ENCODE assay signal across 8 mouse cellular contexts in the genomic region with DNA sequence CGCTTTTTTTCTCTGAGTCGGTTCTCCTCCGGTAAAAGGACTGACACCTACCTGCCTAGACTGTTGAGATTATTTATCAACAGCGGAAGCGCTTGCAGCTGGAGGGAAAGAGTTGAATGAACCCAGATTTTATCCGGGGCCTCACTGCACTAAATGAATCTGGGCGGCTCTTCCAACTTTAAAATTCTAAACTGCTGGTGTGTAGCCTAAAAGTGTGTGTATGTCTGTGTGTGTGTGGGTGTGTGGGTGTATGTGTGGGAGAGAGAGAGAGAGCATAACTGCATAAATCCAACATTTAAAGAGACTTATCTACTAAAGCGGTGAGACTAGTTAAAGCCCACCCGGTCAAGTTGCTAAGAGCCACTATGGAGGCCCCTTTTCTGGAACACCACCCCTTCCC. TPM values are rescaled to one million over a fixed set of nuclear protein-coding genes. Genes with fewer than 3 reads are reported as not detected.
DNase-seq lines count a peak whose midpoint lies in the region; ATAC-seq and TF ChIP-seq lines count a peak whose summit lies in the region.

No protein-coding gene starts in this region.

- peaks cover 31% of the 10 kb centered on the region for H3K4me1 ChIP-seq in limb, embryonic 13.5 days
- H3K4me1 ChIP-seq in stomach, embryonic 14.5 days (ENCODE audit: control insufficient read depth, insufficient read depth, low read length), result peaks cover 20% of the 10 kb centered on the region

- H3K36me3 ChIP-seq in limb, embryonic 13.5 days, result peaks cover 16% of the 10 kb centered on the region; the same call in 1 of the 2 replicates
- H3K36me3 ChIP-seq in stomach, embryonic 14.5 days (ENCODE audit: control insufficient read depth, insufficient read depth, low read length), result peaks cover 4% of the 10 kb centered on the region; the same call in 1 of the 2 replicates

- TF ChIP-seq CTCF in gastrocnemius, adult 2 months (IDR thresholded peaks at IDR 0.05), result no peak

- peak overlapping the region; percentile 92 for H3K4me3 ChIP-seq in gastrocnemius, adult 2 months
- peak overlapping the region; percentile 95 for H3K4me3 ChIP-seq in limb, embryonic 13.5 days
- peak overlapping the region; percentile 98 for H3K4me3 ChIP-seq in stomach, embryonic 14.5 days (ENCODE audit: low read depth, low read length)

- peak overlapping the region; percentile 73 for H3K4me2 ChIP-seq in limb, embryonic 13.5 days (replicated peaks)
- peak overlapping the region; percentile 59 for H3K4me2 ChIP-seq in stomach, embryonic 14.5 days (replicated peaks; ENCODE audit: low read depth, low read length)

- WGBS in limb, embryonic 13.5 days, result 25% methylated on average over 9 of the region's 9 CpGs
- 13% methylated on average over 9 of the region's 9 CpGs for WGBS in stomach, embryonic 14.5 days

- peak overlapping the region; percentile 74 for H3K9ac ChIP-seq in limb, embryonic 13.5 days
- peak overlapping the region; percentile 31 for H3K9ac ChIP-seq in stomach, embryonic 14.5 days (replicated peaks; ENCODE audit: low read depth, low read length)

- DNase-seq in gastrocnemius, adult 2 months, result no peak
- DNase-seq in gastrocnemius, postnatal 4 days (ENCODE audit: low spot score in 2 of 2), result no peak
- DNase-seq in right cerebral cortex, adult 18-20 months, result peak; percentile 26
- no peak for DNase-seq in right cerebral cortex, postnatal 14 days
- no peak for DNase-seq in adipocyte (ENCODE audit: low spot score)

- H3K9me3 ChIP-seq in limb, embryonic 13.5 days, result no peaks in the 10 kb centered on the region
- H3K9me3 ChIP-seq in stomach, embryonic 14.5 days (ENCODE audit: control insufficient read depth, low read depth, low read length), result no peaks in the 10 kb centered on the region

- no peaks in the 10 kb centered on the region for H3K27me3 ChIP-seq in limb, embryonic 13.5 days
- no peaks in the 10 kb centered on the region for H3K27me3 ChIP-seq in stomach, embryonic 14.5 days (ENCODE audit: control insufficient read depth, insufficient read depth, low read length)

- ATAC-seq in limb, embryonic 13.5 days (ENCODE audit: low FRiP score, low read depth), result no peak
- ATAC-seq in stomach, embryonic 14.5 days (ENCODE audit: insufficient number of reproducible peaks, insufficient read depth, low FRiP score, low read depth), result no peak
- ATAC-seq in monocyte, adult 5-6 weeks (replicated peaks; ENCODE audit: insufficient number of reproducible peaks, low FRiP score, low TSS enrichment, poor library complexity, severe bottlenecking), result no peak

- peak overlapping the region; percentile 95 for H3K27ac ChIP-seq in gastrocnemius, adult 2 months
- H3K27ac ChIP-seq in limb, embryonic 13.5 days, result peak overlapping the region; percentile 33; the same call in 1 of the 2 replicates
- H3K27ac ChIP-seq in stomach, embryonic 14.5 days (ENCODE audit: low read length), result peak overlapping the region; percentile 64

- intact Hi-C loops in gastrocnemius, adult 2 months (cut with DNase I), result loop anchor here (10.0 kb wide), 1 partner anchor 477 kb away; a partner anchor contains a TSS

RNA-seq across cellular contexts. Expression of a gene that starts 0.7 kb away (rescaled TPM):
- 10 to 100 TPM; 18.8 to 28.1 TPM for total RNA-seq in gastrocnemius, adult 2 months (2021)
- total RNA-seq in gastrocnemius, postnatal 4 days (2021), result 10 to 100 TPM; 54.1 to 55.7 TPM
- polyA plus RNA-seq in limb, embryonic 13.5 days (2015; fragmentation: Nextera tagmentation; extraction: Ambion mirVana), result 22.4 and 25.8 TPM in 2 replicates
- 36.1 and 39.3 TPM in 2 replicates for polyA plus RNA-seq in stomach, embryonic 14.5 days (2014; fragmentation: Nextera tagmentation; extraction: Ambion mirVana)
- total RNA-seq in monocyte, adult 5-6 weeks (2017), result 35.0 to 74.6 TPM (median 45.6 TPM) in 3 replicates

RNA-seq across cellular contexts. Expression of a gene that starts 44.0 kb away (rescaled TPM):
- 1 to 10 TPM; 3.2 to 5.5 TPM for total RNA-seq in gastrocnemius, adult 2 months (2021)
- 1 to 10 TPM; 2.7 to 3.9 TPM for total RNA-seq in gastrocnemius, postnatal 4 days (2021)
- polyA plus RNA-seq in limb, embryonic 13.5 days (2015; fragmentation: Nextera tagmentation; extraction: Ambion mirVana), result 1.2 and 1.4 TPM in 2 replicates
- 0.26 and 1.0 TPM in 2 replicates for polyA plus RNA-seq in stomach, embryonic 14.5 days (2014; fragmentation: Nextera tagmentation; extraction: Ambion mirVana)
- 2.2 TPM in 1 of 3 replicates, not detected in the others for total RNA-seq in monocyte, adult 5-6 weeks (2017)

Comparison
In these comparisons a context has a peak if more than half of its experiments do, and no peak if none do; other contexts are left out.
1. H3K27ac ChIP-seq: peak in every context shown above with its lines; median percentile 95 in gastrocnemius, adult 2 months; 64 in stomach, embryonic 14.5 days; 33 in limb, embryonic 13.5 days.